28 mouse cellular contexts compared by ENCODE assay signal in the genomic region with DNA sequence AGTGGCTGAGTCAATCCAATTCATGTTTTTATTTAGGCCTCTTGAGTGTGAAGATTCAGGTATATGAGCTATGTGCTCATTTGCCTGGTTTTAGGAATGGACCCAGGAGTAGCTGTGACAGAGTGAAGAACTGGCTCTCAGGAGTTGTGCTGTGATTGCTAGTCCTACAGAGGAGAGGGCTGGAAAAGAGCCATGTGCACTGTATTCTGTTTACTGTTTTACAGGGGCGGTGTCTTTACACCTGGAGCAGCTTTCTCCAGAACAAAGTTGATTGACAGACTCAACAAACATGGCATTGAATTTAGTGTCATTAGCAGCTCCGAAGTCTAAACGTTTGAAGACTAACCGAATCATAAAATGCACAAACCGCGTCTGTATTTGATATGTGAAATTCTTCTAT. TPM values are rescaled to one million over a fixed set of nuclear protein-coding genes. Genes with fewer than 3 reads are reported as not detected.
"Had no signal": no experiment of that assay in that cellular context is flagged by ENCODE, and none has a peak within 500 bp of the region (broad histone marks: within the 10 kb centered on the region; RNA-seq: fewer than 3 reads in every experiment).

No protein-coding gene starts in this region.

- H3K4me2 ChIP-seq: heart, embryonic 11.5 days; hindbrain, embryonic 13.5 days; hindbrain, embryonic 15.5 days; limb, embryonic 12.5 days; liver, embryonic 11.5 days; liver, embryonic 13.5 days; liver, embryonic 15.5 days had no signal

- H3K4me1 ChIP-seq: hindbrain, embryonic 13.5 days; hindbrain, embryonic 15.5 days; limb, embryonic 10.5 days; limb, embryonic 12.5 days; liver, embryonic 15.5 days had no signal

- H3K4me3 ChIP-seq: heart, adult 2 months; hindbrain, embryonic 13.5 days; hindbrain, embryonic 15.5 days; layer of hippocampus, adult 2 months; left cerebral cortex, adult 2 months; limb, embryonic 10.5 days; limb, embryonic 12.5 days; liver, embryonic 13.5 days; liver, embryonic 15.5 days had no signal

- H3K27me3 ChIP-seq: hindbrain, embryonic 13.5 days; hindbrain, embryonic 15.5 days; limb, embryonic 12.5 days; liver, embryonic 13.5 days; liver, embryonic 15.5 days had no signal

- H3K27ac ChIP-seq: heart, adult 2 months; hindbrain, embryonic 13.5 days; hindbrain, embryonic 15.5 days; hindbrain, postnatal 0 days; layer of hippocampus, adult 2 months; left cerebral cortex, adult 2 months; limb, embryonic 10.5 days; limb, embryonic 12.5 days; liver, embryonic 13.5 days; liver, embryonic 15.5 days had no signal

- H3K9ac ChIP-seq: hindbrain, embryonic 13.5 days; hindbrain, embryonic 15.5 days; limb, embryonic 12.5 days; liver, embryonic 13.5 days; liver, embryonic 15.5 days had no signal

- ATAC-seq: hindbrain, postnatal 0 days had no signal

- DNase-seq: gastrocnemius, postnatal 14 days; gastrocnemius, postnatal 36 days; heart, adult 11 months; heart, adult 2 months; heart, postnatal 36 days; kidney, adult 18-20 months; kidney, adult 8-10 months; kidney, postnatal 10 days; kidney, postnatal 25 days; kidney, postnatal 4 days; liver; liver, embryonic 13.5 days had no signal

- H3K9me3 ChIP-seq: hindbrain, embryonic 13.5 days; hindbrain, embryonic 15.5 days; limb, embryonic 10.5 days; limb, embryonic 12.5 days; liver, embryonic 13.5 days; liver, embryonic 15.5 days had no signal

RNA-seq across cellular contexts. Expression of a gene that starts 58.7 kb away (rescaled TPM):
- total RNA-seq: hematopoietic stem cell, adult 5-6 weeks; hindbrain, postnatal 0 days had no signal
- polyA plus RNA-seq: gonadal fat pad, adult 2 months; hindbrain, embryonic 11.5 days; hindbrain, embryonic 13.5 days; intestine, embryonic 14.5 days; kidney, embryonic 14.5 days; kidney, embryonic 16.5 days; limb, embryonic 12.5 days; liver, embryonic 11.5 days; liver, embryonic 13.5 days; liver, embryonic 15.5 days had no signal
